Mouse (Mus musculus) neural tube, embryonic 15.5 days (tissue): ENCODE results near the gene Hadha. TPM values are rescaled to one million over a fixed set of nuclear protein-coding genes. Genes with fewer than 3 reads are reported as not detected.
A peak's percentile ranks its signal among the peaks of the same experiment; 100 is the strongest.

ENCODE experiments used
- ATAC-seq: fragments of 200-750 bp; cut with Nextera tagmentation; 2 replicates; pipeline ENCODE4 v1.8.0; 2017; ENCODE audit warnings: mild to moderate bottlenecking, moderate TSS enrichment, moderate library complexity; ENCODE audit not compliant: low FRiP score
- H3K27ac ChIP-seq: fragments of 300-500 bp; sonication (generic); replicated peaks from 2 replicates; pipeline ENCODE4 v1.5.1; 2015; ENCODE audit warnings: mild to moderate bottlenecking, inconsistent platforms
- H3K27me3 ChIP-seq: fragments of 300-500 bp; sonication (generic); replicated peaks from 2 replicates; pipeline ENCODE4 v1.6.1; 2015; ENCODE audit warnings: inconsistent platforms
- H3K36me3 ChIP-seq: fragments of 300-500 bp; sonication (generic); 2 replicates; pipeline ENCODE4 v1.6.1; 2015; ENCODE audit warnings: inconsistent platforms
- H3K4me1 ChIP-seq: fragments of 300-500 bp; sonication (generic); 2 replicates; pipeline ENCODE4 v1.6.1; 2015; ENCODE audit warnings: inconsistent platforms
- H3K4me2 ChIP-seq: fragments of 300-500 bp; sonication (generic); 2 replicates; pipeline ENCODE4 v1.6.1; 2015; ENCODE audit warnings: inconsistent platforms, mild to moderate bottlenecking, moderate library complexity
- H3K4me3 ChIP-seq: fragments of 300-500 bp; sonication (generic); replicated peaks from 2 replicates; pipeline ENCODE4 v1.5.1; 2015; ENCODE audit warnings: mild to moderate bottlenecking, inconsistent platforms
- H3K9ac ChIP-seq: fragments of 300-500 bp; sonication (generic); replicated peaks from 2 replicates; pipeline ENCODE4 v1.6.1; 2015; ENCODE audit warnings: mild to moderate bottlenecking, inconsistent platforms
- H3K9me3 ChIP-seq: fragments of 300-500 bp; sonication (generic); replicated peaks from 2 replicates; pipeline ENCODE4 v1.6.1; 2016; ENCODE audit warnings: inconsistent platforms
- WGBS: fragments of 180-500 bp; shearing (Covaris S2); methylation state at CpG from one replicate; pipeline ENCODE4 v1.1.7; 2015; ENCODE audit warnings: mixed read lengths; 5-methylcytosine and 5-hydroxymethylcytosine counted together
- microRNA counts: library from miRNA; unstranded; fragments of <30 nt; microRNA quantifications from one replicate; lab custom pipeline; 2016
- microRNA-seq: library from miRNA; unstranded; fragments of <30 nt; microRNA quantifications from one replicate; pipeline ENCODE4, GENCODE M21; 2017
- polyA plus RNA-seq: library from polyadenylated mRNA; unstranded; fragments of >200 nt; fragmentation: Nextera tagmentation; extraction: Ambion mirVana; gene quantifications from 2 replicates; pipeline ENCODE4 v1.2.1, GENCODE M21; 2015

The Hadha gene
- polyA plus RNA-seq, 1 experiment from 2014 or later = 67.2 TPM

DNA sequence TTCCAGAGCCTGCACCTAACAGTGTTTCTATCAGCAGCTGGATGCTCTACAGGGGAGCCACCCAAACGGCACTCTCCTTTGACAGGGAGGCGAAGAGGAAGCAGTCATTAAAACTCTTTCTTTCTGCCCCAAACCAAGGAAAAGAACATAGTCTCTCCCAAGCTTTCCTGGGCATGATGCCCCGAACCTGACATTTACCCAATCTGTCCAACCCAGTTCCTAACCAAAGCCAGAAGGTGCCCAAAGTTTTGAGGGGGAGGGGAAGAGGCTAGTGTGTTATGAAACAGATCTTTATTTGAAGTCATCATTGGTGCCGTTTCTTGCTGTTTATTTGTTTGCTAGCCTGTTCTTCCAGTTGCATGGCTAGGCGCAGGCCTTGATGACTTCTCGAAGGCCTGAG, 59.2 kb downstream of the Hadha start:
- Histone ChIP-seq H3K27me3 (no peaks in the 10 kb centered on the region), H3K4me2 (no peak overlapping the region), H3K9ac (no peak overlapping the region), H3K36me3 (no peaks in the 10 kb centered on the region), H3K27ac (no peak overlapping the region), H3K9me3 (no peaks in the 10 kb centered on the region), H3K4me3 (no peak overlapping the region), H3K4me1 (no peaks in the 10 kb centered on the region)
- no peak for ATAC-seq
- 76% methylated on average over 6 of the region's 6 CpGs for WGBS

DNA sequence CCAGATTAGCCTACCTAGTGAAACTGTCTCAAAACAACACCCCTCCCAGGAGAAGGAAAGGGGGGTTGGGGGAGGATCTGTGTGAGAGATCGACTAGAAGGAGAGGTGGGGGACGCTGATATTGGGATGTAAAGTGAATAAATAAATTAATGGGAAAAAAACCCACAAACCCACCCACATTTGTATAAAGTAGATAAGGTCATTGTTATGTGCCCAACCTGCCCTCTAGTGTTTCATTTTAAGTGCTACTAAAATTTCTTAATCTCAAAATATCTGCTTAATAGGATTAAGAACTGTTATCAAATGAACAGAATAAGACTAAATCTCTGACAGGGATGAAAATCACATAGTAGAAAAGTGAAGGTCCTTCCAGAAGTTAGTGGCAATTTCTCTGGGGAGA, 60.6 kb downstream of the Hadha start:
- no peak overlapping the region for H3K4me2 ChIP-seq
- no peak overlapping the region for H3K9ac ChIP-seq
- no peak for ATAC-seq
- H3K36me3 ChIP-seq = no peaks in the 10 kb centered on the region
- H3K27me3 ChIP-seq = no peaks in the 10 kb centered on the region
- WGBS = 60% methylated on average over 2 of the region's 2 CpGs
- H3K4me3 ChIP-seq = no peak overlapping the region
- H3K4me1 ChIP-seq = no peaks in the 10 kb centered on the region
- no peak overlapping the region for H3K27ac ChIP-seq
- no peaks in the 10 kb centered on the region for H3K9me3 ChIP-seq

DNA sequence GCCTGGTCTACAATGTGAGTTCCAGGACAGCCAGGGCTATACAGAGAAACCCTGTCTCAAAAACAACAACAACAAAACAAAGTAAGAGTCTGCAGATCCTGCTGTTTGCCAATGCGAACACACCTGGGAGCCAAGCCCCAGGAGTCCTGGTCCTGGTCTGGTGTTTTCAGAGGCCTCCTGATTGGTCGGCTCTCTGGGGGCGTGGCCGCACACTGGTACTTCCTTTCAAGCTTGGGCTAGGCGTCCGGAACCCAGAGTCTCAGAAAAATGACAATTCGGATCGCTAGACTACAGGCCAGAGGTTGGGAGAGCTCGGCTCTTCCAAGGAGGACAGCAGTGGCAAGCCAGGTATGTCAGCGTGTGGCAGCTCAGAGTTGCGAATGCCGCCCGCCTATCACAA, 62.3 kb downstream of the Hadha start:
- no peaks in the 10 kb centered on the region for H3K27me3 ChIP-seq
- 66% methylated on average over 13 of the region's 13 CpGs for WGBS
- no peak overlapping the region for H3K9ac ChIP-seq
- no peak overlapping the region for H3K27ac ChIP-seq
- no peaks in the 10 kb centered on the region for H3K4me1 ChIP-seq
- no peak overlapping the region for H3K4me2 ChIP-seq
- H3K36me3 ChIP-seq = no peaks in the 10 kb centered on the region
- H3K9me3 ChIP-seq = no peaks in the 10 kb centered on the region
- H3K4me3 ChIP-seq = no peak overlapping the region
- no peak for ATAC-seq

DNA sequence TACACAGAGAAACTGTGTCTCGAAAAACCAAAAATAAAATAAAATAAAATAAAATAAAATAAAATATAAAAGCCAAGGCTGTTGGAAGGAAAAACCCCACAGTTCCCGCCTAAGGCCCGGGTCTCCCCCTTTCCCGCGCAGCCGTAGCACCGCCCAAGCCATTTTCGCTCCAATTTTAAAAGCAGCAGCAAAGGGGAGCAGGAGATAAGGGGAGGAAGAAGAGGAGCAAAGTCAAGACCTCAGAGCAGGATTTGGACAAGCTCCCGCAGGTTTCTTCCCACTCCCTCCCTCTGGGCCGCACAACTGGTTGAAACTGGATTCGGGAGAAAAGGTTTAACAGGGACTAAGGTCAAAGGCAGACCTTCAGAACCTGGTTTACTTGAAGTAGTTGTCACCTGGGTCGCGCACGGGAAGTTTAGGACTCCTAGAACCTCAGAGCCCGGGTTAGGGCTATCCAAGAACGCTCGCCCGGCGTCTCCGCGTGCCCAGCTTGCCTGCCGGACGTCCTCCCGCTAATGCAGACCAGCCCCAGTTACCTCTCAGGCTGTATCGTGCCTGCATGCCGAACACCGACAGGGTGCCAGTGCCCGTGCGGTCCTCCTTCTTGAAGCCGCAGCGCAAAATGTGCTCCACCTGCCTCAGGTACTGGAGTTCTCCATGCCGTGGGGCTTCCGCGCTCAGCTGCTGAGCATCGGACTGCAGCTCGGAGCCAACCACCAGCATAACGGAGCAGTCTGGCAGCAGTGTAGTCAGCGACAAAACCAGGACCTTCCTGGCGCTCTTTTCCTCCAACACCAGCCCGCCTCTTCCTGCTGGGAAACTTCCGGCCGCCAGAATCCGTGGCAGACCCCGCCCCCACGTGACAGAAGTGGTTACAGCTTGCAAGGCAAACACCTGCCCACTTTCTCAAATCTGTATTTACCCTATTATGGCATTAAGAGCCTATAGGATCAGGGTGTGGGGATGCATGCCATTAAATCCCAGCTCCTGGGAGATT, 81.8 kb downstream of the Hadha start, which contains the start of gene Tyms:
Gene Tyms, minus strand, starts transcription at position 793 of the 997 bp plus-strand sequence.
- 2% methylated on average over 45 of the region's 45 CpGs for WGBS

DNA sequence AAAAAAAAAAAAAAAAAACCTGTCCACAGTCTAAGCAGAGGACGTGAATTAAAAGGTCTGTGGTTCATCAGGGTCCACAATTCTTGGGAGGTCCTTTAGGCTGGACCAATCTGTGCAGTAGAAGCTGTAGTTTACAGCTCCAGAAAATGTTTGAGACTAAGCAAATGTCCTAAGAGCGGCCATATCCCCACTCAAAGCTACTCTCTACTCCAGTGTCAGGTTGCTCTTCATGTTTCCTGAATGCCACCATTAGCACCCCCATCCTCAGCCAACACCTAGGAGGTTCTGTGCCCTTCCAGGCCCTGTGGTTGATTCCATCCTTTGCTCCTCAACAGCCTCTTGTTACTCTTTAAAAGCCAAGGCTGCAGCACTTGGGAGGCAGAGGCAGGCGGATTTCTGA, 82.6 kb downstream of the Hadha start:
- Histone ChIP-seq H3K4me3 (peak overlapping the region; percentile 78), H3K27ac (no peak overlapping the region), H3K4me2 (peak overlapping the region; percentile 89), H3K9ac (peak overlapping the region; percentile 67; the same call in 1 of the 2 replicates), H3K27me3 (no peaks in the 10 kb centered on the region), H3K9me3 (no peaks in the 10 kb centered on the region), H3K4me1 (peaks cover 17% of the 10 kb centered on the region), H3K36me3 (peaks cover 22% of the 10 kb centered on the region)
- 59% methylated on average over 3 of the region's 3 CpGs for WGBS
- ATAC-seq = no peak

More for the DNA sequence above, 81.8 kb downstream of the Hadha start, which contains the start of gene Tyms:
- peak; percentile 97 for ATAC-seq
- Histone ChIP-seq H3K27me3 (no peaks in the 10 kb centered on the region), H3K4me2 (peak within 1 kb of the TSS; percentile 89), H3K4me3 (peak within 1 kb of the TSS; percentile 78), H3K9ac (peak within 1 kb of the TSS; percentile 67), H3K4me1 (peaks cover 17% of the 10 kb centered on the region), H3K27ac (peak within 1 kb of the TSS; percentile 78), H3K9me3 (no peaks in the 10 kb centered on the region), H3K36me3 (peaks cover 18% of the 10 kb centered on the region)

DNA sequence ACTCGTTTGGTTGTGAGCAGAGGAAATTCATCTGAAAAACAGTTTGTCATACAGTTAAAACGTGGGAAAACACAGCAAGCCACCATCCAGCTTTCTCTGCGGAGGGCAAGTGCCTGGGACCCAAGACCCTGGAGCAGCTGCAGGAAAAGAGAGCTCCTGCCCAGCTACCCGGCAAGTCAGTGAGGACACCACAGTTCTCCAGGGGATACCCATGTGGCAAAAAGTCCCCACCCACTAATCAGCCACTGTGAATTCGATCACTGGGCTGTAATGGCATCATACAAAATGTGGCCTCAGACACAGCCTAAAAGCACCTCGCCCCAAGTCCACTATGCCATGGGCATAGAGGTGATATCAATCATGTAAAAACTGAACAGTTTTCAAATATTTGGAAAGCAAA, 83.3 kb downstream of the Hadha start:
- WGBS = 79% methylated on average over 6 of the region's 6 CpGs
- Histone ChIP-seq H3K36me3 (peaks cover 22% of the 10 kb centered on the region), H3K27ac (no peak overlapping the region), H3K4me1 (peaks cover 17% of the 10 kb centered on the region), H3K9ac (0 out of 2 replicates have a peak overlapping the region, but pooled peaks have one; percentile 23), H3K9me3 (no peaks in the 10 kb centered on the region), H3K27me3 (no peaks in the 10 kb centered on the region), H3K4me3 (no peak overlapping the region), H3K4me2 (peak overlapping the region; percentile 89)
- no peak for ATAC-seq

MicroRNA genes within 50 kb of the gene (microRNA counts, 519-probe panel; counts per million panel counts)
- microRNA mmu-miR-1960 (lab: Ali Mortazavi, UCI) = 1,909 counts per million, percentile 37 among the panel's probes with 10 or more counts

Small RNAs within 50 kb of the gene (microRNA-seq; reads per million reads assigned to microRNA genes)
- not detected for gene Mir1960

Other genes starting within 250 kb of the Hadha start
- not detected in 2 replicates for gene Il6, start 142.0 kb downstream of the Hadha start, polyA plus RNA-seq
- gene Tyms, start 81.5 kb downstream of the Hadha start, polyA plus RNA-seq = 40.9 and 93.4 TPM in 2 replicates
- gene Garem2, start 50.0 kb downstream of the Hadha start, polyA plus RNA-seq = 8.2 and 9.6 TPM in 2 replicates
- gene 3110082J24Rik, start 49.1 kb downstream of the Hadha start, polyA plus RNA-seq = 1.8 and 3.1 TPM in 2 replicates
- gene Hadhb, start 86 bp upstream of the Hadha start, polyA plus RNA-seq = 57.5 and 86.0 TPM in 2 replicates
- 0.11 TPM in 1 of 2 replicates, not detected in the other for gene Adgrf3, start 50.6 kb upstream of the Hadha start, polyA plus RNA-seq
- 25.0 and 26.6 TPM in 2 replicates for gene Selenoi, start 77.4 kb upstream of the Hadha start, polyA plus RNA-seq
- gene Drc1, start 126.2 kb upstream of the Hadha start, polyA plus RNA-seq = 4.1 and 7.1 TPM in 2 replicates